Mouse (Mus musculus) E14TG2a.4 (cell line): ENCODE data around the gene Ksr1.

Experiments
- CTCF ChIP-seq: conservative IDR thresholded peaks from 2 replicates; pipeline ENCODE4 v1.5.1; 2014; ENCODE audit warnings: low read length
- POU5F1 ChIP-seq: IDR thresholded peaks from 2 replicates; pipeline ENCODE4 v1.6.1; 2014; ENCODE audit warnings: low read length, borderline replicate concordance

- no peak for TF ChIP-seq CTCF
- TF ChIP-seq POU5F1, result no peak
Measured at GRCm38 (mm10) chr11:79092802-79093201, 53.4 kb downstream of the Ksr1 start.
